Comparison of ENCODE assay signal across 11 mouse cellular contexts in the genomic region with DNA sequence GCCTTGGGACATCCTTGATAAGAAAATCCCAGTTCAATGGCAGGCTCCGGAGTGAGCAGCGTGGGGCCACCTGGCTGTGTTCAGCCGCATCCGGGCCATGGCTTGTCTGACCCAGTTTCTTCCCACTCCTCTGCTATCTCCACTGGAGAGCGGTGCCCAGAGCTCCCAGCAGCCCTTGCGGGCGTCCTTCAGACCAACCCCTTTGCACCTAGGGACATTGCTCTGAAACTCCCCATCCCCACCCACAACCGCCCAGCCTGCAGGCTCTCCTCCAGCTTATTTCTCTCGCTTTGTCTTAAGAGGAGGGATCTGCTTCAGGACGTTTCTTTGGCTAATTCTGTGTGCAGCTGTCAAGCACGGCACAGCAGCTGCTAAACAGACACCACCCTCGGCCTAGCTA.
DNase-seq lines count a peak whose midpoint lies in the region; ATAC-seq lines count a peak whose summit lies in the region.
"Had no signal": no experiment of that assay in that cellular context is flagged by ENCODE, and none has a peak within 500 bp of the region (broad histone marks: within the 10 kb centered on the region; RNA-seq: fewer than 3 reads in every experiment).

No protein-coding gene starts in this region.

- no peaks in the 10 kb centered on the region for H3K36me3 ChIP-seq in intestine, embryonic 15.5 days
- H3K36me3 ChIP-seq in intestine, embryonic 16.5 days (ENCODE audit: control insufficient read depth, insufficient read depth, low read length) = no peaks in the 10 kb centered on the region
- H3K36me3 ChIP-seq: limb, embryonic 15.5 days; neural tube, embryonic 12.5 days had no signal

- intact Hi-C loops in heart, postnatal 14 days (cut with DNase I) = no loop called here

- 0 out of 2 replicates have a peak, but pooled peaks cover 1% of the 10 kb centered on the region for H3K4me1 ChIP-seq in intestine, embryonic 15.5 days (replicated peaks)
- peaks cover 2% of the 10 kb centered on the region; the same call in 1 of the 2 replicates for H3K4me1 ChIP-seq in intestine, embryonic 16.5 days (ENCODE audit: control insufficient read depth, insufficient read depth, low read length)
- no peaks in the 10 kb centered on the region for H3K4me1 ChIP-seq in brown adipose tissue, adult 24 weeks (ENCODE audit: control insufficient read depth, insufficient read depth, insufficient read length, low read length)

- peaks cover 11% of the 10 kb centered on the region for H3K27me3 ChIP-seq in intestine, embryonic 15.5 days (replicated peaks)
- peaks cover 10% of the 10 kb centered on the region for H3K27me3 ChIP-seq in intestine, embryonic 16.5 days (replicated peaks; ENCODE audit: control insufficient read depth, insufficient read depth, low read length)

- H3K9me3 ChIP-seq in intestine, embryonic 15.5 days = no peaks in the 10 kb centered on the region
- peaks cover 8% of the 10 kb centered on the region for H3K9me3 ChIP-seq in intestine, embryonic 16.5 days (ENCODE audit: control insufficient read depth, low read length)
- H3K9me3 ChIP-seq: limb, embryonic 15.5 days had no signal

- DNase-seq in Muller cell, postnatal 12 days (ENCODE audit: inconsistent ontology term) = peak; percentile 15
- peak; percentile 25 to 27 for DNase-seq in heart, postnatal 14 days
- DNase-seq in right cerebral cortex, postnatal 10 days (ENCODE audit: low spot score in 2 of 2) = no peak
- no peak for DNase-seq in gastrocnemius, postnatal 4 days (ENCODE audit: low spot score in 2 of 2)
- DNase-seq in gastrocnemius, postnatal 25 days = no peak

- H3K4me2 ChIP-seq in intestine, embryonic 15.5 days (replicated peaks) = 0 out of 2 replicates have a peak overlapping the region, but pooled peaks have one; percentile 7
- H3K4me2 ChIP-seq in intestine, embryonic 16.5 days (ENCODE audit: low read depth, low read length) = no peak overlapping the region
- H3K4me2 ChIP-seq: limb, embryonic 15.5 days; neural tube, embryonic 12.5 days had no signal

- ATAC-seq in intestine, embryonic 15.5 days = no peak
- no peak for ATAC-seq in intestine, embryonic 16.5 days

- H3K27ac ChIP-seq in intestine, embryonic 15.5 days = no peak overlapping the region
- H3K27ac ChIP-seq in intestine, embryonic 16.5 days (ENCODE audit: low read length) = no peak overlapping the region
- H3K27ac ChIP-seq in brown adipose tissue, adult 24 weeks (replicated peaks; ENCODE audit: low read depth, low read length) = no peak overlapping the region; the same call in 1 of the 2 replicates
- H3K27ac ChIP-seq: kidney, postnatal 0 days; limb, embryonic 15.5 days; neural tube, embryonic 12.5 days had no signal

- WGBS in intestine, embryonic 15.5 days = 30% methylated on average over 12 of the region's 12 CpGs
- 37% methylated on average over 12 of the region's 12 CpGs for WGBS in intestine, embryonic 16.5 days

- H3K4me3 ChIP-seq in intestine, embryonic 15.5 days (replicated peaks) = no peak overlapping the region
- no peak overlapping the region for H3K4me3 ChIP-seq in intestine, embryonic 16.5 days (ENCODE audit: low read length)
- peak overlapping the region; percentile 24; the same call in 1 of the 2 replicates for H3K4me3 ChIP-seq in brown adipose tissue, adult 24 weeks (ENCODE audit: insufficient read depth, low read depth, low read length)
- H3K4me3 ChIP-seq: limb, embryonic 15.5 days; neural tube, embryonic 12.5 days had no signal

- H3K9ac ChIP-seq in intestine, embryonic 15.5 days = no peak overlapping the region
- no peak overlapping the region for H3K9ac ChIP-seq in intestine, embryonic 16.5 days (ENCODE audit: low read depth, low read length)
- H3K9ac ChIP-seq: limb, embryonic 15.5 days; neural tube, embryonic 12.5 days had no signal

Comparison
In these comparisons a context has a peak if more than half of its experiments do, and no peak if none do; other contexts are left out.
1. DNase-seq: peak in Muller cell, postnatal 12 days (single experiment) and heart, postnatal 14 days (2 of 2); none in right cerebral cortex, postnatal 10 days (0 of 2), gastrocnemius, postnatal 4 days (0 of 2) and gastrocnemius, postnatal 25 days (single experiment).